Mouse (Mus musculus) mammary gland, adult 2 months (tissue): ENCODE data around the gene Myo7a. TPM values are rescaled to one million over a fixed set of nuclear protein-coding genes. Genes with fewer than 3 reads are reported as not detected.

Experiments
- polyA plus RNA-seq: library from polyadenylated mRNA; depleted of rRNA; stranded (reverse); fragments of >200 nt; gene quantifications from 2 replicates; pipeline ENCODE4 v1.2.3, GENCODE M21; 2012; ENCODE audit warnings: low replicate concordance; rRNA removed

The Myo7a gene
- polyA plus RNA-seq: 19.6 and 23.6 TPM in 2 replicates

DNA sequence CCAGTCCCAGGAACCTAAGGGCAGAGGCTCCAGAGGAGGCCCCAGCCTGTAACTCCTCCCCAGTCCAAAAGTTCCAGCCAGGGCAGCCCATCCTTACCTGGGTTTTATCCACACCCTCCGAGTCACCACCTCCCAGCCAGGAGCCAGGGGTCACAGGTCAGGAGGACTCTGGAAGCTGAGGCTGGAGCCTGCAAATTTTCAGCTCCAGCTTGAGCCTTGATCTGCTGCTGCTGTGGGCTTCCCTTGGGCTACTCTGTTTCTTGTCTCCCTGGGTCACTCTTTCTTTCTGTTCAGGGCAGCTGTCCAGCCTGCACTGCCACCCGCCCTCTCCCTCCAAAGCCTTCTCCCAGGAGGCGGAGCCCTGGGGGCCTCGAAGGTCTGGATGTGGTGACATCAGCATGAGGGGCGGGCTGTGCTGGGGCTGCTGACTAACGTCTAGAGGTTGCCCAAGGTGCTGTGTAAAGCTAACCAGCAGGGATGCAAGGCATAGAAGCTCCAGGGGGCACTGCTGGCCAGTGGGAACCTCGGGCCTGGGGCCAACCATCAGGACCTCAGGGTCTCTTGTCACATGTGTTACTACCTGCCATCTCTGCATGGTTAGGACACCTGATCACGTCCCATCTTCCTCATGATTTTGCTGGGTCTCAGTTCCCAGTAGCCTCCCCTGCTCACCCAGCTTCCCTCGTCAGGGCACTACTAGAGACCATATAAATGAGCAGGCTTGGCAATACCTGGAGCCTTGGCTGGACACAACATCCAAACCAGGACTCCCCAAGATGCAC is at the start of gene Myo7a:
Gene Myo7a, minus strand, starts transcription at position 346 of the 782 bp plus-strand sequence.

DNA sequence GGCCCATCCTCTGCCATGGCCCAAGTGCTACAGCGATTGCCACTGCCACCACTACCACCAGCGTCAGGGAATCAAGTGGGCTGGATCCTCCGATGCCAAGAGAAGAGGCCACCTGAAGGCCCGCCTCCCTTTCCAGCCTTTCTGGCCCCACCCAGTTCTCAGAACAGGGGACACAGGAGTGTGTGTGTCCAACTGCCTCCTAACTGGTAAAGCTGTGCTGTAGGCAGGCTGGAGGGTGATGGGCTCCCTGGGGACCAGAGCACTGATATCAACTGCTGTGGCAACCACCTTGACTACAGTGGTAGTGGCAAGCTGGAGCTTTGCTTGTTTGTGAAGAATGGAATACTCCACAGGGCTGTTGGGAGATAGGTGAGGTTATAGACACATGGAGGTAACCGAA is 26.1 kb upstream of the Myo7a start, which contains the start of gene Omp:
Gene Omp, minus strand, starts transcription at position 101 of the 400 bp plus-strand sequence.

Other genes with a start within 250 kb of the Myo7a start
- gene Gdpd4, start 199.6 kb downstream of the Myo7a start, polyA plus RNA-seq: 0.06 TPM in 1 of 2 replicates, not detected in the other
- 0.56 and 0.65 TPM in 2 replicates for gene Omp, start 26.0 kb upstream of the Myo7a start, polyA plus RNA-seq
- 29.0 and 29.5 TPM in 2 replicates for gene Capn5, start 58.8 kb upstream of the Myo7a start, polyA plus RNA-seq
- 0.22 and 0.82 TPM in 2 replicates for gene B3gnt6, start 80.0 kb upstream of the Myo7a start, polyA plus RNA-seq
- 3.6 and 5.2 TPM in 2 replicates for gene Acer3, start 201.7 kb upstream of the Myo7a start, polyA plus RNA-seq
- gene Tsku, start 241.8 kb upstream of the Myo7a start, polyA plus RNA-seq: 23.6 and 26.0 TPM in 2 replicates